Mouse (Mus musculus): ENCODE results near the gene Cog6. TPM values are rescaled to one million over a fixed set of nuclear protein-coding genes. Genes with fewer than 3 reads are reported as not detected.

The Cog6 gene
- polyA plus RNA-seq (2015; fragmentation: Nextera tagmentation; extraction: Ambion mirVana), result 42.1 and 44.4 TPM in 2 replicates

DNA sequence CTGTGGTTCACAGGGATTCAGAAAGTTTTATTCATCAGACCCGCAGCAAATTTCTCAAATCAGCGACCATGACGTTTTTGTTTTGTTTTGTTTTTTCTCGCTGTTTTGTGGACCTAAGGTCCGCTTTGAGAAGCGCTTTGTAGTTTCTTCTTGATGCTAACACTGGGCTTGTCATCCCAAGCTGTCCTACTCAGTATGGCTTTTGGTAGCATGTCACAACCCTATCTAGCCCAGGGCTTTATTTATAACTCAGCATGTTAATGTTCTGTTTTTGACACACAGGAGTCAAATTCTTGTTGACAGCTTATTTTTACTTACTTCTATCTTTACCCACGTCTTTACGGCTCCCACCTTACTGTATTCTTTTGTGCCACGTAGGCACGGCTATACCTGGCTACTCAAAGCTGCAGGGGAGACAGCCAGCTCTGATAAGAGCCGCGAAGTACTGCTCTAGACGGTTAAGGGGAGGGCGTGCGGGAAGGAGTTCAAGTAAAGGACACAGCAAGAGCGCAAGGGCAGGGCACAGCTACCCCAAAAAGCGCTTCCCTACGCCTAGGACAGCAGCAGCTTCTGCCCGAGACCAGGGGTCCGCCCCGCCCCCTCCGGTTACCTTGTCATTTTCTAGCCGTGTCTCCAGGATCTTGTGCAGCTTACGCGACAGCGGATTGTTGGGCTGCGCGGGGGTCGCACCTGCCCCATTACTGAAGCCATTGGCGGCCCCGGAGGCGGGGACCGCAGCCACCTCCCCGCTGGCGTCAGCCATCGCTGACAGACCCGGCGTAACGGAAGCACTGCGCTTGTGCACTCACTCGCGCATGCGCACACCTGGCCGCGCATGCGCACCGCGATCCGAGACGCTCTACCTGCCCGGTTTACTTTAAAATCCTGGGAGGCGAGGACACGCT lies at the start of gene Cog6:
TSS of gene Cog6 (minus strand) at position 802 of the 905 bp plus-strand sequence.
- no peak for TF ChIP-seq CTCF (IDR thresholded peaks at IDR 0.05; ENCODE audit: low read depth)
- peak within 1 kb of the TSS; percentile 69 for H3K9ac ChIP-seq (ENCODE audit: low read depth, low read length)
- 3% methylated on average over 53 of the region's 53 CpGs for WGBS
- no peaks in the 10 kb centered on the region for H3K27me3 ChIP-seq (ENCODE audit: insufficient read depth, low read length)
- no peaks in the 10 kb centered on the region for H3K9me3 ChIP-seq (replicated peaks; ENCODE audit: low read length)
- no peaks in the 10 kb centered on the region for H3K4me1 ChIP-seq (replicated peaks; ENCODE audit: insufficient read depth, low read length)
- H3K4me3 ChIP-seq (replicated peaks; ENCODE audit: low read depth, low read length), result peak within 1 kb of the TSS; percentile 94
- DNase-seq (ENCODE audit: low spot score) (peak; percentile 92), ATAC-seq (replicated peaks; ENCODE audit: low FRiP score, low read depth) (peak; percentile 89)
- H3K27ac ChIP-seq, result no peak within 1 kb of the TSS
- peaks cover 3% of the 10 kb centered on the region; the same call in 1 of the 2 replicates for H3K36me3 ChIP-seq (ENCODE audit: insufficient read depth, low read length)
- peak within 1 kb of the TSS; percentile 80 for H3K4me2 ChIP-seq (ENCODE audit: low read length)

DNA sequence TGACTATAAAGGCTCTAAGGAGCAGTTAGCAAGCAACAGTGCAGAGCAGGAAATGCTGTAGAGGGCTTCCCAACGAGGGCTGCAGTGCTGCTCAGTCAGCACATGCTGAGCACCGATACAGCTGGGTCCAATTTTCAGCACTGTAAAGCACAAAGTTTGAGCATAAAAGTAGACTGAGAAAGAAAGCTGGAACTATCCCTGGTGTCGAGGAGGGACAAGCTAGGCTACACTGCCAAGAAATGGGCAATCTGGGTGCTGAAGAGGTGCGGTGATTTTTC lies 49.0 kb upstream of the Cog6 start:
- no peak for DNase-seq (ENCODE audit: low spot score)
- H3K4me1 ChIP-seq (replicated peaks; ENCODE audit: insufficient read depth, low read length), result peaks cover 5% of the 10 kb centered on the region; the same call in 1 of the 2 replicates
- H3K27me3 ChIP-seq (ENCODE audit: insufficient read depth, low read length), result no peaks in the 10 kb centered on the region
- no peak overlapping the region for H3K4me2 ChIP-seq (ENCODE audit: low read length)
- WGBS, result 66% methylated on average over 4 of the region's 4 CpGs
- H3K9ac ChIP-seq (ENCODE audit: low read depth, low read length), result no peak overlapping the region
- ATAC-seq (replicated peaks; ENCODE audit: low FRiP score, low read depth), result no peak
- TF ChIP-seq CTCF (IDR thresholded peaks at IDR 0.05; ENCODE audit: low read depth), result no peak
- no peaks in the 10 kb centered on the region for H3K36me3 ChIP-seq (ENCODE audit: insufficient read depth, low read length)
- H3K27ac ChIP-seq, result no peak overlapping the region
- H3K9me3 ChIP-seq (replicated peaks; ENCODE audit: low read length), result no peaks in the 10 kb centered on the region
- H3K4me3 ChIP-seq (replicated peaks; ENCODE audit: low read depth, low read length), result no peak overlapping the region

DNA sequence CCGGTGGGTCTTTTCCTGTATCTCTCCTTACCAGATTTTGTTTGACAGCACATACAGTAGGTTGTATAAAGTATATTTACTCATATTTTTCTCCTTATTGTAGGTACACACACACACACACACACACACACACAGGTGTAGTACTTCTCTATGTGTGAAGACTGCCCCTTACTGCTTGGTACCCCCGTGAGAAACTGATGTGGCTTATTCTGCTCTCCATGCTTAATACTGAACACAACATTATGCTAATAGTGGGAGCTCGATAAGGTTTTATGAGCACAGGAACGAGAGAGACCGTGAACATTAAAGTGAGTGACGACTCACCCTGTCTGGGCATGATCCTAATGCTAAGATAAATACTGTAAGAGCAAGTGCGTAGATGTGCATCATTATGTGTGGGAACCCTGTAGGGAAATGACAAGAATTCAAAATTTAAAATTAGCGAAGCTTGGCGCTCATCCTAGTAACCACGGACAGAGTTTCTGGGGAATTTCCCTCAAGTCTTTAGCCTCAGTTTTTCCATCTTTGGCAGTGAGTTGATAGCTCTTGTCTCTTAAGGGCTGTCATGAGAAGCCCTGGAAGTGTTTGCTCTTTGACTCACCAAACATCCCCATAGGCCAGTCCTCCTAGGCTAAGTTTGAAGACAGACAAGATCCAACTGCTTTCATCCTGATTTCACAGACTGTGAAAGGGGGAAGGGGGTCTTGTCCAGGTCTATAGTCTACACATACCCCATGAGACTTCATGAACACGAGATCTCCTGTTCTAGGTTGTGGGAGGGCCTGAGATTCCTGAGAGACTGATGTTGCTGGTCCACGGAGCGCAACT lies 48.4 kb upstream of the Cog6 start:
- WGBS, result 54% methylated on average over 13 of the region's 13 CpGs
- Histone ChIP-seq H3K27me3 (ENCODE audit: insufficient read depth, low read length) (no peaks in the 10 kb centered on the region), H3K4me3 (replicated peaks; ENCODE audit: low read depth, low read length) (no peak overlapping the region), H3K4me2 (ENCODE audit: low read length) (no peak overlapping the region), H3K4me1 (replicated peaks; ENCODE audit: insufficient read depth, low read length) (peaks cover 5% of the 10 kb centered on the region; the same call in 1 of the 2 replicates), H3K9ac (ENCODE audit: low read depth, low read length) (no peak overlapping the region), H3K9me3 (replicated peaks; ENCODE audit: low read length) (no peaks in the 10 kb centered on the region), H3K27ac (no peak overlapping the region), H3K36me3 (ENCODE audit: insufficient read depth, low read length) (no peaks in the 10 kb centered on the region)
- TF ChIP-seq CTCF (IDR thresholded peaks at IDR 0.05; ENCODE audit: low read depth), result no peak
- DNase-seq (ENCODE audit: low spot score) (no peak), ATAC-seq (replicated peaks; ENCODE audit: low FRiP score, low read depth) (no peak)

DNA sequence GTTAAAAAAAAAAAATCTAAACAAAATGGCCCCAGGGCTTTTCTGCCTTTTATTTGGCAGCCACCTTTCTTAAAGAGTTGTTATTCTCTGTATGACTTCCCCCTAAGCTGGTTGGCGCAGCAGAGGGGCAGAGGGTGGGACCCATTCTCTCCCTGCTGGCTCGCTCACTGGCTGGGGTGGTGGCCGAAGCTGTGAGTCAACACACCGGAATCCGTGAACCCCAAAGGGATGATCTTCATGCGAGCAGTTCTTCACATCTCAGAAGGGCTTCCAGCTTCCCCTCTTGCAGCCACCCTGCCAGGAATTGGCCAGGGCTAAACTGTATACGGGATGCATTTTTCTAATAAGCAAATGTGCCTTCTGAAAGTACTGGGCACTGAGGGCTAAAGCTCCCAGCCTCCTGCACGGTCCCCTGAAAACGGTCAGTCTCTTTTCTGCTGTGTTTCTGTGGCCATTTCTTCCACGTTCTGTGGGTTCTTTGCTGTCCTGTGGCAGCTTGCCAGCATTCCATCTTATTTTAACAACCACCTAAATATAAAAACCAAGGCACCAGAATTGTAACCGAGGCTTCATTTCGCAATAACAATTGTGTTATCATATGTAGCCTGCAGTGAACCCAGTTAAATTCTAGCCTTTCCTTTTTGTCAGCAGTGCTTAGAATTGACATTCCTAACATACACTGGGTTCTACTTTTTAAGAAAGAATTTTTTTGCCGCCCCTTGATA lies 46.5 kb upstream of the Cog6 start:
- Histone ChIP-seq H3K27ac (no peak overlapping the region), H3K4me1 (replicated peaks; ENCODE audit: insufficient read depth, low read length) (peaks cover 17% of the 10 kb centered on the region), H3K9me3 (replicated peaks; ENCODE audit: low read length) (no peaks in the 10 kb centered on the region), H3K9ac (ENCODE audit: low read depth, low read length) (no peak overlapping the region), H3K4me3 (replicated peaks; ENCODE audit: low read depth, low read length) (no peak overlapping the region), H3K36me3 (ENCODE audit: insufficient read depth, low read length) (no peaks in the 10 kb centered on the region), H3K4me2 (ENCODE audit: low read length) (no peak overlapping the region), H3K27me3 (ENCODE audit: insufficient read depth, low read length) (no peaks in the 10 kb centered on the region)
- WGBS, result 64% methylated on average over 13 of the region's 13 CpGs
- TF ChIP-seq CTCF (IDR thresholded peaks at IDR 0.05; ENCODE audit: low read depth), result no peak
- DNase-seq (ENCODE audit: low spot score), result peak; percentile 44
- ATAC-seq (replicated peaks; ENCODE audit: low FRiP score, low read depth), result no peak

DNA sequence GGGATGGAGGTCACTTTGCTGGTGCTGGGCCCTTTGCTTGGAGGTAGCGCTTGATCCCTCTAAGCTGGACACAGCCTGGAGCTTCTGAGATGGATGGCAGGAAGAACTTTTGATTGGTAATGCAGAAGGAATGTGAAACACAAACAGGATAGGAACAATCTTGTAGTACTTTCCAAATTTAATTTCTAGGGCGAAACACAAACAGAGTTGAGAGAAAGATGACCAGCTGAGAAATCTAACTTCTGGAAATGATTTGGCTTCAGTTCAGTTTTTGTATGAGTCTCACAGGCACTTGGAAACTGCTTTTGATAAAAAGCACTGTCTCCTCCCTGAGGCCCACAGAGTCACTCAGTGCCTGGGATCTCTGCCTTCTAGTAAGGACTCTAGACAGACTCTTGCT lies 42.9 kb upstream of the Cog6 start:
- no peaks in the 10 kb centered on the region for H3K36me3 ChIP-seq (ENCODE audit: insufficient read depth, low read length)
- peaks cover 22% of the 10 kb centered on the region for H3K4me1 ChIP-seq (replicated peaks; ENCODE audit: insufficient read depth, low read length)
- no peak for TF ChIP-seq CTCF (IDR thresholded peaks at IDR 0.05; ENCODE audit: low read depth)
- 71% methylated on average over 2 of the region's 2 CpGs for WGBS
- H3K9ac ChIP-seq (ENCODE audit: low read depth, low read length), result no peak overlapping the region
- no peaks in the 10 kb centered on the region for H3K9me3 ChIP-seq (replicated peaks; ENCODE audit: low read length)
- no peak overlapping the region for H3K4me3 ChIP-seq (replicated peaks; ENCODE audit: low read depth, low read length)
- ATAC-seq (replicated peaks; ENCODE audit: low FRiP score, low read depth), result no peak
- H3K27me3 ChIP-seq (ENCODE audit: insufficient read depth, low read length), result no peaks in the 10 kb centered on the region
- H3K27ac ChIP-seq, result peak overlapping the region; percentile 20; the same call in 1 of the 2 replicates
- H3K4me2 ChIP-seq (ENCODE audit: low read length), result no peak overlapping the region
- peak; percentile 87 for DNase-seq (ENCODE audit: low spot score)

DNA sequence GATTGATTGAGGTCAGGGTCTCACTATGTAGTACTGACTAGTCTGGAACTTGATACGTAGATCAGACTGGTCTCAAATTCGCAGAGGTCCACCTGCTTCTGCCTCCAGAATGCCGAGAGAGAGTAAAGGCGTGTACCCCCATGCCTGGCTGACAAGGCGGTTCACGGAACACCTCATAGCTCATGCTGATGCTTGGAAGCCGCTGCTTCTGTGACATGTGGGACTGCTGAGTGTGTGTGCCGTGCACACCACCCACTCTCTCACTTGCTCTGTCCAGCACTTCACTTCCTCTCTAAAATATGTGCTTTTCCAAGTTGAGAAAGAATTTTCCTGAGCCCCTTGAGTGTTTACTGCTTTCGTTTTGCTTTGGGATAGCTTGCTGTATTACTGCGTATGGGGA lies 39.4 kb upstream of the Cog6 start:
- peaks cover 16% of the 10 kb centered on the region for H3K4me1 ChIP-seq (replicated peaks; ENCODE audit: insufficient read depth, low read length)
- no peak for TF ChIP-seq CTCF (IDR thresholded peaks at IDR 0.05; ENCODE audit: low read depth)
- H3K27ac ChIP-seq, result no peak overlapping the region
- ATAC-seq (replicated peaks; ENCODE audit: low FRiP score, low read depth) (no peak), DNase-seq (ENCODE audit: low spot score) (peak; percentile 44)
- 63% methylated on average over 10 of the region's 10 CpGs for WGBS
- no peaks in the 10 kb centered on the region for H3K9me3 ChIP-seq (replicated peaks; ENCODE audit: low read length)
- H3K4me2 ChIP-seq (ENCODE audit: low read length), result no peak overlapping the region
- H3K9ac ChIP-seq (ENCODE audit: low read depth, low read length), result no peak overlapping the region
- H3K27me3 ChIP-seq (ENCODE audit: insufficient read depth, low read length), result no peaks in the 10 kb centered on the region
- no peak overlapping the region for H3K4me3 ChIP-seq (replicated peaks; ENCODE audit: low read depth, low read length)
- no peaks in the 10 kb centered on the region for H3K36me3 ChIP-seq (ENCODE audit: insufficient read depth, low read length)

Data from kidney, postnatal 0 days (tissue).